Mouse (Mus musculus) embryonic facial prominence, embryonic 14.5 days (tissue): Measurements from ENCODE around the gene Mrpl23. TPM values are rescaled to one million over a fixed set of nuclear protein-coding genes. Genes with fewer than 3 reads are reported as not detected.

Source experiments
- ATAC-seq: fragments of 200-750 bp; cut with Nextera tagmentation; 2 replicates; pipeline ENCODE4 v1.8.0; 2017; ENCODE audit warnings: low read depth, moderate number of reproducible peaks, moderate TSS enrichment
- DNase-seq: peaks from one replicate; pipeline ENCODE4 v3.0.0-alpha.2; 2015; ENCODE audit warnings: low spot score
- H3K27ac ChIP-seq: fragments of 300-500 bp; sonication (generic); replicated peaks from 2 replicates; pipeline ENCODE4 v1.5.1; 2014; ENCODE audit warnings: low read depth, mild to moderate bottlenecking, low read length, moderate library complexity
- H3K27me3 ChIP-seq: fragments of 300-500 bp; sonication (generic); replicated peaks from 2 replicates; pipeline ENCODE4 v1.6.1; 2014; ENCODE audit warnings: low read length; ENCODE audit not compliant: control insufficient read depth, insufficient read depth
- H3K36me3 ChIP-seq: fragments of 300-500 bp; sonication (generic); 2 replicates; pipeline ENCODE4 v1.6.1; 2014; ENCODE audit warnings: low read length, mixed read lengths; ENCODE audit not compliant: control insufficient read depth, insufficient read depth
- H3K4me1 ChIP-seq: fragments of 300-500 bp; sonication (generic); 2 replicates; pipeline ENCODE4 v1.6.1; 2014; ENCODE audit warnings: antibody characterized with exemption, low read length; ENCODE audit not compliant: control insufficient read depth, insufficient read depth
- H3K4me2 ChIP-seq: fragments of 300-500 bp; sonication (generic); 2 replicates; pipeline ENCODE4 v1.6.1; 2014; ENCODE audit warnings: low read depth, mild to moderate bottlenecking, low read length, moderate library complexity, mixed read lengths
- H3K4me3 ChIP-seq: fragments of 300-500 bp; sonication (generic); 2 replicates; pipeline ENCODE4 v1.5.1; 2014; ENCODE audit warnings: low read depth, mild to moderate bottlenecking, low read length
- H3K9ac ChIP-seq: fragments of 300-500 bp; sonication (generic); 2 replicates; pipeline ENCODE4 v1.6.1; 2014; ENCODE audit warnings: low read depth, mild to moderate bottlenecking, low read length, moderate library complexity, mixed read lengths
- H3K9me3 ChIP-seq: fragments of 300-500 bp; sonication (generic); 2 replicates; pipeline ENCODE4 v1.6.1; 2016; ENCODE audit warnings: low read length; ENCODE audit not compliant: control insufficient read depth
- WGBS: fragments of 180-500 bp; shearing (Covaris S2); extraction: QIAGEN DNeasy Blood & Tissue Kit; methylation state at CpG from one replicate; pipeline ENCODE4 v1.1.7; 2014; 5-methylcytosine and 5-hydroxymethylcytosine counted together
- polyA plus RNA-seq: library from polyadenylated mRNA; unstranded; fragments of >200 nt; fragmentation: Nextera tagmentation; extraction: Ambion mirVana; gene quantifications from 2 replicates; pipeline ENCODE4 v1.2.1, GENCODE M21; 2014

Mrpl23 gene
- polyA plus RNA-seq, 1 experiment from 2014 or later, result 33.1 TPM

GRCm38 (mm10) chr7:142509518-142509917, 23.0 kb upstream of the Mrpl23 start:
- Histone ChIP-seq H3K9ac (0 out of 2 replicates have a peak overlapping the region, but pooled peaks have one; percentile 28), H3K4me1 (peaks cover 45% of the 10 kb centered on the region), H3K4me2 (no peak overlapping the region), H3K27ac (peak overlapping the region; percentile 98), H3K4me3 (no peak overlapping the region), H3K9me3 (no peaks in the 10 kb centered on the region), H3K27me3 (no peaks in the 10 kb centered on the region), H3K36me3 (no peaks in the 10 kb centered on the region)
- no peak for ATAC-seq
- 36% methylated on average over 14 of the region's 14 CpGs for WGBS
- DNase-seq, result peak; percentile 65

GRCm38 (mm10) chr7:142510021-142510777, 22.3 kb upstream of the Mrpl23 start:
- 13% methylated on average over 12 of the region's 12 CpGs for WGBS
- Histone ChIP-seq H3K36me3 (no peaks in the 10 kb centered on the region), H3K27me3 (no peaks in the 10 kb centered on the region), H3K4me1 (peaks cover 45% of the 10 kb centered on the region), H3K27ac (peak overlapping the region; percentile 98), H3K9me3 (no peaks in the 10 kb centered on the region), H3K9ac (peak overlapping the region; percentile 26; the same call in 1 of the 2 replicates), H3K4me2 (no peak overlapping the region), H3K4me3 (no peak overlapping the region)
- peak; percentile 70 for ATAC-seq
- peak; percentile 93 for DNase-seq

GRCm38 (mm10) chr7:142514048-142514447, 18.4 kb upstream of the Mrpl23 start:
- no peak overlapping the region for H3K4me3 ChIP-seq
- no peak overlapping the region for H3K27ac ChIP-seq
- no peak overlapping the region for H3K4me2 ChIP-seq
- H3K36me3 ChIP-seq, result no peaks in the 10 kb centered on the region
- no peaks in the 10 kb centered on the region for H3K9me3 ChIP-seq
- DNase-seq (no peak), ATAC-seq (no peak)
- WGBS, result 76% methylated on average over 4 of the region's 4 CpGs
- no peak overlapping the region for H3K9ac ChIP-seq
- peaks cover 40% of the 10 kb centered on the region for H3K4me1 ChIP-seq
- no peaks in the 10 kb centered on the region for H3K27me3 ChIP-seq

GRCm38 (mm10) chr7:142516221-142516978, 16.1 kb upstream of the Mrpl23 start:
- no peaks in the 10 kb centered on the region for H3K27me3 ChIP-seq
- H3K27ac ChIP-seq, result peak overlapping the region; percentile 95
- H3K4me1 ChIP-seq, result peaks cover 24% of the 10 kb centered on the region
- ATAC-seq (peak; percentile 88), DNase-seq (peak; percentile 94)
- 23% methylated on average over 21 of the region's 21 CpGs for WGBS
- no peaks in the 10 kb centered on the region for H3K9me3 ChIP-seq
- no peak overlapping the region for H3K4me3 ChIP-seq
- peak overlapping the region; percentile 32 for H3K9ac ChIP-seq
- no peaks in the 10 kb centered on the region for H3K36me3 ChIP-seq
- H3K4me2 ChIP-seq, result peak overlapping the region; percentile 37

- Histone ChIP-seq H3K36me3 (no peaks in the 10 kb centered on the region), H3K4me1 (peaks cover 25% of the 10 kb centered on the region), H3K9me3 (no peaks in the 10 kb centered on the region), H3K9ac (no peak overlapping the region), H3K27me3 (no peaks in the 10 kb centered on the region), H3K4me3 (no peak overlapping the region), H3K4me2 (no peak overlapping the region), H3K27ac (peak overlapping the region; percentile 95)
- 84% methylated on average over 3 of the region's 3 CpGs for WGBS
- ATAC-seq (no peak), DNase-seq (no peak)
These were observed 15.0 kb upstream of the Mrpl23 start for GRCm38 (mm10) chr7:142517531-142517930.

- no peak for ATAC-seq
These were observed 12.2 kb upstream of the Mrpl23 start for GRCm38 (mm10) chr7:142520331-142520730.

GRCm38 (mm10) chr7:142522352-142522751, 10.1 kb upstream of the Mrpl23 start:
- H3K4me2 ChIP-seq, result no peak overlapping the region
- H3K9ac ChIP-seq, result 0 out of 2 replicates have a peak overlapping the region, but pooled peaks have one; percentile 20
- H3K27ac ChIP-seq, result peak overlapping the region; percentile 90
- no peaks in the 10 kb centered on the region for H3K27me3 ChIP-seq
- no peak for DNase-seq
- H3K4me1 ChIP-seq, result peaks cover 45% of the 10 kb centered on the region
- 21% methylated on average over 4 of the region's 4 CpGs for WGBS
- no peaks in the 10 kb centered on the region for H3K36me3 ChIP-seq
- ATAC-seq, result peak; percentile 64; the same call in 1 of the 2 replicates
- no peak overlapping the region for H3K4me3 ChIP-seq
- no peaks in the 10 kb centered on the region for H3K9me3 ChIP-seq

More at GRCm38 (mm10) chr7:142520331-142520730, 12.2 kb upstream of the Mrpl23 start:
- no peaks in the 10 kb centered on the region for H3K27me3 ChIP-seq
- H3K9ac ChIP-seq, result no peak overlapping the region
- H3K4me3 ChIP-seq, result no peak overlapping the region
- H3K27ac ChIP-seq, result peak overlapping the region; percentile 23; the same call in 1 of the 2 replicates
- H3K4me2 ChIP-seq, result no peak overlapping the region
- 81% methylated on average over 4 of the region's 4 CpGs for WGBS
- H3K36me3 ChIP-seq, result no peaks in the 10 kb centered on the region
- no peaks in the 10 kb centered on the region for H3K9me3 ChIP-seq
- no peak for DNase-seq
- peaks cover 43% of the 10 kb centered on the region for H3K4me1 ChIP-seq

- no peaks in the 10 kb centered on the region for H3K36me3 ChIP-seq
- H3K27ac ChIP-seq, result peak overlapping the region; percentile 90
- no peak overlapping the region for H3K4me2 ChIP-seq
- no peak for ATAC-seq
- no peaks in the 10 kb centered on the region for H3K27me3 ChIP-seq
- peak overlapping the region; percentile 21; the same call in 1 of the 2 replicates for H3K9ac ChIP-seq
- H3K4me1 ChIP-seq, result peaks cover 53% of the 10 kb centered on the region
- 22% methylated on average over 17 of the region's 17 CpGs for WGBS
- no peak for DNase-seq
- no peak overlapping the region for H3K4me3 ChIP-seq
- no peaks in the 10 kb centered on the region for H3K9me3 ChIP-seq
These were observed 9.1 kb upstream of the Mrpl23 start for GRCm38 (mm10) chr7:142523200-142523990.
